Mouse (Mus musculus) liver, adult 2 months (tissue): ENCODE results near the gene Arhgef18. TPM values are rescaled to one million over a fixed set of nuclear protein-coding genes. Genes with fewer than 3 reads are reported as not detected.

Experiments
- DNase-seq: peaks from one replicate; pipeline ENCODE4 v3.0.0-alpha.2; 2011; ENCODE audit warnings: low read depth, low spot score; ENCODE audit errors: extremely low read depth
- H3K27ac ChIP-seq: fragments of 200-500 bp; replicated peaks from 2 replicates; pipeline ENCODE4 v1.5.1; 2012; ENCODE audit warnings: low read depth, mild to moderate bottlenecking, control low read depth, inconsistent platforms, low read length; ENCODE audit not compliant: insufficient read depth
- H3K27me3 ChIP-seq: fragments of 200-500 bp; 2 replicates; pipeline ENCODE4 v1.6.1; 2012; ENCODE audit warnings: mild to moderate bottlenecking, moderate library complexity, low read length, inconsistent platforms; ENCODE audit not compliant: control insufficient read depth, insufficient read depth
- H3K36me3 ChIP-seq: fragments of 200-500 bp; 2 replicates; pipeline ENCODE4 v1.6.1; 2012; ENCODE audit warnings: low read length, inconsistent platforms; ENCODE audit not compliant: control insufficient read depth, insufficient read depth
- H3K4me1 ChIP-seq: fragments of 200-500 bp; 2 replicates; pipeline ENCODE4 v1.6.1; 2011; ENCODE audit warnings: low read length; ENCODE audit not compliant: control insufficient read depth, insufficient read depth
- H3K4me3 ChIP-seq: fragments of 200-500 bp; 2 replicates; pipeline ENCODE4 v1.5.1; 2011; ENCODE audit warnings: low read depth, mild to moderate bottlenecking, control low read depth, low read length, moderate library complexity; ENCODE audit not compliant: insufficient read depth
- H3K79me2 ChIP-seq: fragments of 200-500 bp; 2 replicates; pipeline ENCODE4 v1.6.1; 2012; ENCODE audit warnings: inconsistent platforms, mild to moderate bottlenecking, low read length, moderate library complexity; ENCODE audit not compliant: control insufficient read depth, insufficient read depth
- H3K9ac ChIP-seq: fragments of 200-500 bp; 2 replicates; pipeline ENCODE4 v1.6.1; 2012; ENCODE audit warnings: low read depth, mild to moderate bottlenecking, control low read depth, inconsistent platforms, low read length
- CTCF ChIP-seq: fragments of 200-500 bp; IDR thresholded peaks from 2 replicates; pipeline ENCODE4 v1.5.1; 2011; ENCODE audit warnings: low read depth, low read length, control low read depth
- POLR2A ChIP-seq: fragments of 200-500 bp; IDR thresholded peaks from 2 replicates; pipeline ENCODE4 v1.6.1; 2011; ENCODE audit warnings: low read length, control low read depth; ENCODE audit not compliant: insufficient read depth; ENCODE audit errors: extremely low read depth
- WGBS: fragments of 180-500 bp; shearing (Covaris S2); methylation state at CpG from one replicate; pipeline ENCODE4 v1.1.7; 2018; 5-methylcytosine and 5-hydroxymethylcytosine counted together
- polyA plus RNA-seq: library from polyadenylated mRNA; depleted of rRNA; stranded (reverse); fragments of >200 nt; gene quantifications from 2 replicates; pipeline ENCODE4 v1.2.3, GENCODE M21; 2012
- total RNA-seq: library from RNA; depleted of rRNA; stranded (reverse); fragments of >200 nt; gene quantifications from 2 replicates; pipeline ENCODE4 v1.2.3, GENCODE M21; 2014

Gene Arhgef18
- total and polyA plus RNA-seq, 2 experiments = 9.7 to 15.6 TPM

GRCm38 (mm10) chr8:3425217-3425616 is 32.4 kb downstream of the Arhgef18 start:
- DNase-seq = no peak

GRCm38 (mm10) chr8:3426211-3426610 is 33.4 kb downstream of the Arhgef18 start:
- H3K27ac ChIP-seq = no peak overlapping the region

More at GRCm38 (mm10) chr8:3425217-3425616, 32.4 kb downstream of the Arhgef18 start:
- 90% methylated on average over 5 of the region's 5 CpGs for WGBS
- Histone ChIP-seq H3K27me3 (no peaks in the 10 kb centered on the region), H3K36me3 (peaks cover 10% of the 10 kb centered on the region; the same call in 1 of the 2 replicates), H3K9ac (no peak overlapping the region), H3K4me3 (no peak overlapping the region), H3K79me2 (peaks cover 19% of the 10 kb centered on the region; the same call in 1 of the 2 replicates), H3K27ac (no peak overlapping the region), H3K4me1 (no peaks in the 10 kb centered on the region)
- no peak for TF ChIP-seq CTCF
- no peak for TF ChIP-seq POLR2A

GRCm38 (mm10) chr8:3428426-3428825 is 35.6 kb downstream of the Arhgef18 start:
- no peaks in the 10 kb centered on the region for H3K27me3 ChIP-seq
- TF ChIP-seq POLR2A (no peak), CTCF (no peak)
- 88% methylated on average over 2 of the region's 2 CpGs for WGBS

More at GRCm38 (mm10) chr8:3426211-3426610, 33.4 kb downstream of the Arhgef18 start:
- H3K4me3 ChIP-seq = no peak overlapping the region
- H3K9ac ChIP-seq = no peak overlapping the region
- WGBS = 88% methylated on average over 3 of the region's 3 CpGs
- no peaks in the 10 kb centered on the region for H3K4me1 ChIP-seq
- peaks cover 15% of the 10 kb centered on the region; the same call in 1 of the 2 replicates for H3K79me2 ChIP-seq
- H3K36me3 ChIP-seq = peaks cover 15% of the 10 kb centered on the region; the same call in 1 of the 2 replicates
- no peaks in the 10 kb centered on the region for H3K27me3 ChIP-seq
- TF ChIP-seq POLR2A = no peak
- no peak for TF ChIP-seq CTCF
- no peak for DNase-seq

GRCm38 (mm10) chr8:3429966-3430365 is 37.2 kb downstream of the Arhgef18 start:
- Histone ChIP-seq H3K79me2 (no peaks in the 10 kb centered on the region), H3K27ac (no peak overlapping the region), H3K9ac (no peak overlapping the region), H3K27me3 (no peaks in the 10 kb centered on the region), H3K4me3 (no peak overlapping the region), H3K36me3 (peaks cover 26% of the 10 kb centered on the region), H3K4me1 (no peaks in the 10 kb centered on the region)
- WGBS = 48% methylated on average over 2 of the region's 2 CpGs
- no peak for TF ChIP-seq CTCF
- no peak for TF ChIP-seq POLR2A
- DNase-seq = no peak

More at GRCm38 (mm10) chr8:3428426-3428825, 35.6 kb downstream of the Arhgef18 start:
- DNase-seq = no peak
- Histone ChIP-seq H3K36me3 (peaks cover 18% of the 10 kb centered on the region), H3K9ac (no peak overlapping the region), H3K27ac (no peak overlapping the region), H3K79me2 (peaks cover 10% of the 10 kb centered on the region; the same call in 1 of the 2 replicates), H3K4me1 (no peaks in the 10 kb centered on the region), H3K4me3 (no peak overlapping the region)

- Histone ChIP-seq H3K36me3 (peaks cover 33% of the 10 kb centered on the region), H3K4me1 (no peaks in the 10 kb centered on the region), H3K4me3 (no peak overlapping the region), H3K27ac (no peak overlapping the region), H3K9ac (no peak overlapping the region), H3K27me3 (no peaks in the 10 kb centered on the region), H3K79me2 (no peaks in the 10 kb centered on the region)
- WGBS = 92% methylated on average over 3 of the region's 3 CpGs
- TF ChIP-seq POLR2A = no peak
- no peak for TF ChIP-seq CTCF
- DNase-seq = no peak
Measured at GRCm38 (mm10) chr8:3431113-3431512, 38.3 kb downstream of the Arhgef18 start.

- no peak overlapping the region for H3K9ac ChIP-seq
- H3K79me2 ChIP-seq = no peaks in the 10 kb centered on the region
- TF ChIP-seq POLR2A = no peak
- no peak for TF ChIP-seq CTCF
- no peak overlapping the region for H3K27ac ChIP-seq
- no peak for DNase-seq
- H3K4me3 ChIP-seq = no peak overlapping the region
- peaks cover 61% of the 10 kb centered on the region for H3K36me3 ChIP-seq
- no peaks in the 10 kb centered on the region for H3K27me3 ChIP-seq
- H3K4me1 ChIP-seq = no peaks in the 10 kb centered on the region
- WGBS = 86% methylated on average over 6 of the region's 6 CpGs
Measured at GRCm38 (mm10) chr8:3436492-3436891, 43.7 kb downstream of the Arhgef18 start.
